Mouse (Mus musculus): ENCODE data around the gene Sae1. TPM values are rescaled to one million over a fixed set of nuclear protein-coding genes. Genes with fewer than 3 reads are reported as not detected.

Gene Sae1
- polyA plus RNA-seq, 1 experiment from 2014 or later, result 434 TPM

DNA sequence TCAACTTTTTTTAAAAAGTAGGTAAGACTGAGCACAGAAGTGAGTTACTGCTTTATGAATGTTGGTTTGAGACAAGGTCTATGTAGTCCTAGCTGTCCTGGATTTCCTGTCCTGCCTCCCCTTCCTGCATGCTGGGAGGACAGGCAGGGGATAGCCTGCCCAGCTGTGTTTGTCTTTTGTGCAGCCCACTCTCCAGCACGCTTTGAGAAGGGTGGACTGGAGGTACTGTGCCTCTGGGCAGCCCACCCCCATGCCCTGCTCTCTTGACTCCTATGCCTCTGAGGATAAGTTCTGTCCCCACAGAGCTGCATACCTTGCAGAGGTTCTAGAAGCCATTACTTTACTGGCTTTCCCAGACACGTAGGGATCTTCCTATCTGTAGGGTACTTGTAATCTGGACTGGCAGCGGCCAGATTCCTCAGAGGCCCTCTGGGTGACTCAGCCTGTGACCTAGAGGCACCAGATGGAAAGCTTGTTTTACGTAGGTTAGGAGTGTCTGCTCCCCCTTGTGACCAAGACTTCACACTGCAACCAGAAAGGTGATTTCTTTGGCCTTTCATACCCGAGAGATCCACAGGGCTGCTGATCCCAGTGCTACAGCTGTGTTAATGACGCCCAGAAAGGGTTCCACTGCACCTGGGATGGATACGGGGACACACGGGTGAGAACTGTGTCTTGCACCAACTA is 61.5 kb downstream of the Sae1 start:
- Histone ChIP-seq H3K9ac (ENCODE audit: low read length) (no peak overlapping the region), H3K36me3 (ENCODE audit: control insufficient read depth, insufficient read depth, low read length) (peaks cover 21% of the 10 kb centered on the region), H3K4me2 (ENCODE audit: low read depth, severe bottlenecking) (no peak overlapping the region), H3K9me3 (ENCODE audit: control insufficient read depth, low read length) (no peaks in the 10 kb centered on the region), H3K27ac (replicated peaks; ENCODE audit: low read depth, low read length) (no peak overlapping the region), H3K27me3 (ENCODE audit: control insufficient read depth, insufficient read depth, low read length) (no peaks in the 10 kb centered on the region), H3K4me3 (ENCODE audit: low read depth, low read length) (no peak overlapping the region), H3K4me1 (ENCODE audit: control insufficient read depth, insufficient read depth, low read length) (0 out of 2 replicates have a peak, but pooled peaks cover 3% of the 10 kb centered on the region)
- WGBS, result 31% methylated on average over 8 of the region's 8 CpGs
- peak; percentile 72 for DNase-seq (ENCODE audit: low spot score)
- ATAC-seq (ENCODE audit: insufficient number of reproducible peaks, low FRiP score, low TSS enrichment, low read depth), result peak; percentile 31; the same call in 1 of the 2 replicates

DNA sequence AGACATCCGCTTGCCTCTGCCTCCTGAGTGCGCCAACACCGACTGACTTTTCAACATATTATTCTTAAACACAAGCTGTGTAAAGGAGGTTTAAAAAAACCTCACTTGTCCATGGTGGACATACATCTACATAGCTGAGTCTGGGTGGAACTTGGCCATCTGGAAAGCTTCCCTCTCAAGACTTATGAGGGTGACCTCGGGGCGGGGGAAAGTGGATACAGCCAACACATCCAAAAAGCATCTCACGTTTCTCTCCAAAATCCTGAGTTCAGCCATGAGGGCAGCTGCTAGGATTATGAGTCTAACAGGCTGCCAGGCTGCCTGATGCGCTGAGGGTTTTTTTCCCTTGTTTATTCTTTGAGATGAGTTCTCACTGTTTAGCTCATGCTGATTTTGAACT is 62.9 kb downstream of the Sae1 start:
- Histone ChIP-seq H3K9ac (ENCODE audit: low read length) (no peak overlapping the region), H3K27me3 (ENCODE audit: control insufficient read depth, insufficient read depth, low read length) (no peaks in the 10 kb centered on the region), H3K4me3 (ENCODE audit: low read depth, low read length) (no peak overlapping the region), H3K9me3 (ENCODE audit: control insufficient read depth, low read length) (no peaks in the 10 kb centered on the region), H3K36me3 (ENCODE audit: control insufficient read depth, insufficient read depth, low read length) (peaks cover 13% of the 10 kb centered on the region), H3K4me2 (ENCODE audit: low read depth, severe bottlenecking) (no peak overlapping the region), H3K4me1 (ENCODE audit: control insufficient read depth, insufficient read depth, low read length) (0 out of 2 replicates have a peak, but pooled peaks cover 3% of the 10 kb centered on the region), H3K27ac (replicated peaks; ENCODE audit: low read depth, low read length) (no peak overlapping the region)
- ATAC-seq (ENCODE audit: insufficient number of reproducible peaks, low FRiP score, low TSS enrichment, low read depth) (no peak), DNase-seq (ENCODE audit: low spot score) (no peak)
- WGBS, result 89% methylated on average over 7 of the region's 7 CpGs

DNA sequence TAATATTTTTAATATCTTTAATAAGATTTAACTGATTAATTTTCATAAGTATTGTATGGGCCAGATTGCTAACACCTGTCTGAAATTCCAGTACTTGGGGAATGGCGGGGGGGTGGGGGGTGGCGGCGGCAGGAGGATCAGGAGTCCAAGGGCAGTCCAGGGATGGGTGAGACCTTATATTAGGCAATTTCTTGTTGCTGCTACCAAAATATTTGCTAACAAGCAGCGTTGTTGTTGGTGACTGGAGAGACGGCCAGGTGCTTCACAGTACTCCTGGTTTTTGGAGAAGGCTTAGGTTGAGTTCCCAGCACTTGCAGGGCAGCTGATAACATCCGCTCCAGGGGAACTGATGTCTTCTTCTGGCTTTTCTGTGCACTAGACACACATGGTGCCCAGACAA is 67.1 kb downstream of the Sae1 start:
- H3K36me3 ChIP-seq (ENCODE audit: control insufficient read depth, insufficient read depth, low read length), result no peaks in the 10 kb centered on the region
- H3K9ac ChIP-seq (ENCODE audit: low read length), result no peak overlapping the region
- 88% methylated on average over 6 of the region's 6 CpGs for WGBS

DNA sequence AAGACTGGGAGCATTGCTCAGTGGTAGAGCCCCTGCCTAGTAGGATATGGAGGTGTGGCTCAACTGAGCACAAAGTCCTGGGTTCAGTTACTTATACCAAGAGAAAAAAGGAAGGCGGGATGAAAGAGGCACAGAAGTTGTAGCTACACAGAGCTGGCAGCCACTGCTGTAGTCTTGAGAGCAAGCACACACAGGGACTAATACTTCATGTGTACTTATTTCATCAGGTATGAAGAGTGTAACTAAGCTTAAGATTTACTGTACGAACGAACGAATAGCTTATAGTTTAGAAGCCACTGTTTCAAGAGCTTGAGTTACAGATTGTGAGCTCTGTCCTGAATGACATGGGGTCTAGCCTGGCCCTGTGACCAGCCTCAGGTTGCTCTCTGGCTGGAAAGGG is 68.4 kb downstream of the Sae1 start:
- no peak for ATAC-seq (ENCODE audit: insufficient number of reproducible peaks, low FRiP score, low TSS enrichment, low read depth)
- no peak overlapping the region for H3K4me2 ChIP-seq (ENCODE audit: low read depth, severe bottlenecking)
- 91% methylated on average over 4 of the region's 4 CpGs for WGBS

More for the DNA sequence above, 67.1 kb downstream of the Sae1 start:
- Histone ChIP-seq H3K4me2 (ENCODE audit: low read depth, severe bottlenecking) (no peak overlapping the region), H3K4me3 (ENCODE audit: low read depth, low read length) (no peak overlapping the region), H3K27me3 (ENCODE audit: control insufficient read depth, insufficient read depth, low read length) (no peaks in the 10 kb centered on the region), H3K27ac (replicated peaks; ENCODE audit: low read depth, low read length) (no peak overlapping the region), H3K4me1 (ENCODE audit: control insufficient read depth, insufficient read depth, low read length) (no peaks in the 10 kb centered on the region), H3K9me3 (ENCODE audit: control insufficient read depth, low read length) (no peaks in the 10 kb centered on the region)
- no peak for ATAC-seq (ENCODE audit: insufficient number of reproducible peaks, low FRiP score, low TSS enrichment, low read depth)
- DNase-seq (ENCODE audit: low spot score), result no peak

DNA sequence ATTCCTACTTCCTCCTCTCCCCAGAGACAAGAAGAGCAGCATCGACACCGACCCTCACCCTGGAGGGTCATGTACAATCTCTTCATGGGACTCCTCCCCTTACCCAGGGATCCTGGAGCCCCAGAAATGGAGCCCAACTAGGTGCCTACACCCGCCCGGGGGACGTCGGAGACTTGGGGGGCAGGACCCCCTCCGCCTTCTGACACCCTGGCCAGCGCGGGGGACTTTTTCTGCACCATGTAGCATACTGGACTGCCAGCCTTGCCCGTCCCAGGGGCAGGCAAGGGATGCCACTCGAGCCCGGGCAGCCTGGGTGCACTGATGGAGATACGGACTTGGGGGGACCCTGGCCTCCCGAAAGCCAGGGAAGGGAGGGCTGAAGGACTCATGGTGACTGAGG is 70.5 kb downstream of the Sae1 start:
- Histone ChIP-seq H3K9ac (ENCODE audit: low read length) (no peak overlapping the region), H3K4me1 (ENCODE audit: control insufficient read depth, insufficient read depth, low read length) (peaks cover 16% of the 10 kb centered on the region), H3K27ac (replicated peaks; ENCODE audit: low read depth, low read length) (no peak overlapping the region), H3K9me3 (ENCODE audit: control insufficient read depth, low read length) (no peaks in the 10 kb centered on the region; the same call in 1 of the 2 replicates), H3K27me3 (ENCODE audit: control insufficient read depth, insufficient read depth, low read length) (no peaks in the 10 kb centered on the region), H3K4me2 (ENCODE audit: low read depth, severe bottlenecking) (no peak overlapping the region), H3K4me3 (ENCODE audit: low read depth, low read length) (no peak overlapping the region), H3K36me3 (ENCODE audit: control insufficient read depth, insufficient read depth, low read length) (no peaks in the 10 kb centered on the region)
- WGBS, result 80% methylated on average over 14 of the region's 14 CpGs
- DNase-seq (ENCODE audit: low spot score) (no peak), ATAC-seq (ENCODE audit: insufficient number of reproducible peaks, low FRiP score, low TSS enrichment, low read depth) (no peak)

More for the DNA sequence above, 68.4 kb downstream of the Sae1 start:
- no peak overlapping the region for H3K9ac ChIP-seq (ENCODE audit: low read length)
- no peak for DNase-seq (ENCODE audit: low spot score)
- H3K27ac ChIP-seq (replicated peaks; ENCODE audit: low read depth, low read length), result no peak overlapping the region
- 0 out of 2 replicates have a peak, but pooled peaks cover 2% of the 10 kb centered on the region for H3K4me1 ChIP-seq (ENCODE audit: control insufficient read depth, insufficient read depth, low read length)
- H3K36me3 ChIP-seq (ENCODE audit: control insufficient read depth, insufficient read depth, low read length), result no peaks in the 10 kb centered on the region
- H3K9me3 ChIP-seq (ENCODE audit: control insufficient read depth, low read length), result no peaks in the 10 kb centered on the region
- H3K27me3 ChIP-seq (ENCODE audit: control insufficient read depth, insufficient read depth, low read length), result no peaks in the 10 kb centered on the region
- H3K4me3 ChIP-seq (ENCODE audit: low read depth, low read length), result no peak overlapping the region

DNA sequence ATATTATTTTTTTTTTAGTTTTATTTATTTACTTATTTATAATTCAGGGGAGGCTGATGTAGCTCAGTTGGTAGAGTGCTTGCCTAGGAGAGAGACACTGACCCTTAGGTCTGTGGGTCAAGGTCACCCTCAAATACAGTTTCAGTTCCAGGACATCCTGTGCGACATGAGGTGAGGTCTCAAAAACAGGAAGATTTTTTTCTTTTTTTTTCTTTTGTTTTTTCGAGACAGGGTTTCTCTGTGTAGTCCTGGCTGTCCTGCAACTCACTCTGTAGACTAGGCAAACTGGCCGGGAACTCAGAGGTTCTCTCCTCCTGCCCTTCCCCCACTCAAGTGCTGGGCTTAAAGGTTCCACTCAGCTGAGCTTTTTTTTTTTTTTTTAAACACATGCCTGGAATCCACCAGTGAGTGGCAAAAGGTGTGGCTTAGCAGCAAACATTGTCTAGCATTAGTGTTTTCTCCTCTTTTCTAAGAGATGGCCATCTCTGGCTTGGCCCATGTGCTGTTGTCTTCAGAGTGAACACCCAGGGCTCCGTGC is 72.3 kb downstream of the Sae1 start:
- H3K9ac ChIP-seq (ENCODE audit: low read length), result no peak overlapping the region
- peaks cover 25% of the 10 kb centered on the region for H3K4me1 ChIP-seq (ENCODE audit: control insufficient read depth, insufficient read depth, low read length)
- H3K9me3 ChIP-seq (ENCODE audit: control insufficient read depth, low read length), result no peaks in the 10 kb centered on the region; the same call in 1 of the 2 replicates
- H3K4me3 ChIP-seq (ENCODE audit: low read depth, low read length), result no peak overlapping the region
- ATAC-seq (ENCODE audit: insufficient number of reproducible peaks, low FRiP score, low TSS enrichment, low read depth), result no peak
- H3K27me3 ChIP-seq (ENCODE audit: control insufficient read depth, insufficient read depth, low read length), result no peaks in the 10 kb centered on the region
- H3K36me3 ChIP-seq (ENCODE audit: control insufficient read depth, insufficient read depth, low read length), result no peaks in the 10 kb centered on the region
- H3K4me2 ChIP-seq (ENCODE audit: low read depth, severe bottlenecking), result no peak overlapping the region
- DNase-seq (ENCODE audit: low spot score), result no peak
- WGBS, result 67% methylated on average over 4 of the region's 4 CpGs
- H3K27ac ChIP-seq (replicated peaks; ENCODE audit: low read depth, low read length), result no peak overlapping the region

DNA sequence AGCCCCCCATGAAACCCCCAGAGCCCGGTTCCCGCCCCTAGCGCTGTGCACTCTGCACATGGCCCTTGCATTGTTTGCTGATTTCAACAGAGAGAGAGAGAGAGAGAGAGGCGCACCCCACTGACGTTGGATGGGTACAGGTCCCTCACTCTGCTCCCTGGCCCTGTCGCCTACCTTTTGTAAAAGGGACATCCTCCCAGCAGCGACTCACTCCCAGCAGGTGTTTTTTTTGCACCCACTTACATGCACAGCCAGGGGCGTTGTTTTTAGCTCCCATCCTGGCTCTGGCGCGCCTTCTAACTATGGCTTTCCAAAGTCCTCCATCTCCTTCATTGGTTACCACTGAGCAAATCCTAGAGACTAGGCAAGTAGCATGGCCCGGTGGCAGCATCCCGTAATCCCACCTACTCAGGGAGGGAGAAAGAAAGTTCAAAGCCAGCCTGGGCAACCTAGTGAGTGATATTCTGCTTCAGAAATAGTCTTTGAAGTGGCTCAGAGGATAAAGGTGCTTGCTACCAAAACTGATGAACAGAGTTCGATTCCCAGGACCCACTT is 73.3 kb downstream of the Sae1 start:
- DNase-seq (ENCODE audit: low spot score), result no peak
- H3K27ac ChIP-seq (replicated peaks; ENCODE audit: low read depth, low read length), result peak overlapping the region; percentile 67; the same call in 1 of the 2 replicates
- peak overlapping the region; percentile 69 for H3K4me3 ChIP-seq (ENCODE audit: low read depth, low read length)
- H3K9me3 ChIP-seq (ENCODE audit: control insufficient read depth, low read length), result no peaks in the 10 kb centered on the region; the same call in 1 of the 2 replicates
- ATAC-seq (ENCODE audit: insufficient number of reproducible peaks, low FRiP score, low TSS enrichment, low read depth), result peak; percentile 2; the same call in 1 of the 2 replicates
- no peaks in the 10 kb centered on the region for H3K27me3 ChIP-seq (ENCODE audit: control insufficient read depth, insufficient read depth, low read length)
- peaks cover 29% of the 10 kb centered on the region for H3K4me1 ChIP-seq (ENCODE audit: control insufficient read depth, insufficient read depth, low read length)
- H3K4me2 ChIP-seq (ENCODE audit: low read depth, severe bottlenecking), result peak overlapping the region; percentile 98
- H3K36me3 ChIP-seq (ENCODE audit: control insufficient read depth, insufficient read depth, low read length), result no peaks in the 10 kb centered on the region
- 9% methylated on average over 13 of the region's 13 CpGs for WGBS
- H3K9ac ChIP-seq (ENCODE audit: low read length), result peak overlapping the region; percentile 63

DNA sequence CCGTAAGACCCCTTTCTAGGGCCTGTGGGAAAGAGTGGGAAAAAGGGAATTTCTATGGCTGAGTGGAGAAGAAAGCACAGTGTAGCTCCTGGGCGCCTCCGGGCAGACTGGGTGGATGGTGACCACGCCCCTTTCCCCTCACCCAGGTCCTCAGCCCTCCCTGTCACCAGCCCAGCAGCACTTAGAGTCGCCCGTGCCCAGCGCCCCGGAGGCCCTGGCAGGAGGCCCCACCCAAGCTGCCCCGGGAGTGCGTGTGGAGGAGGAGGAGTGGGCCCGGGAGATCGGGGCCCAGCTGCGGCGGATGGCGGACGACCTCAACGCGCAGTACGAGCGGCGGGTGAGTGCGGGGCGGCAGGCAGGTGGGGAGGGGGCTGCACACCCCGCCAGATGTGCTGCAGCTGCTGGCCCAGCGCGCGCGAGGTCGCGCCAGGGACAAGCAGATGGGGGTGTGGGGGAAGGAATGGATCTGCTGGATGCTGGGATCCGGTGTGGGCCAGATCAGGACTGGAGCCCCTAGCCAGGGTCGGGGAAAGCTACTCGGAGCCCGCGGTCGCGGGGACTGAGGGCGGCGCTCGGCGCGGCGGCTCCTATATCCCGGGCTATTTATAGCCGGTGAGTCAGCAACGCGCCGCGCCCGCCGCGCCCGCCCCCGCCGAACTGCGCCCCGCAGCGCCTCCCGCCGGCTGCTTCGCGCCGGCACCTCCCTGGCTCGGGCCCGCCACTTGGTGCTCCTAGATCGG is 74.0 kb downstream of the Sae1 start:
- under 1% methylated on average over 65 of the region's 66 CpGs for WGBS
- H3K4me3 ChIP-seq (ENCODE audit: low read depth, low read length), result peak overlapping the region; percentile 69
- DNase-seq (ENCODE audit: low spot score), result peak; percentile 83

More for the DNA sequence above, 74.0 kb downstream of the Sae1 start:
- H3K4me2 ChIP-seq (ENCODE audit: low read depth, severe bottlenecking), result peak overlapping the region; percentile 98
- no peaks in the 10 kb centered on the region for H3K27me3 ChIP-seq (ENCODE audit: control insufficient read depth, insufficient read depth, low read length)
- peak overlapping the region; percentile 63 for H3K9ac ChIP-seq (ENCODE audit: low read length)
- H3K9me3 ChIP-seq (ENCODE audit: control insufficient read depth, low read length), result no peaks in the 10 kb centered on the region; the same call in 1 of the 2 replicates
- no peaks in the 10 kb centered on the region for H3K36me3 ChIP-seq (ENCODE audit: control insufficient read depth, insufficient read depth, low read length)
- peak; percentile 61 for ATAC-seq (ENCODE audit: insufficient number of reproducible peaks, low FRiP score, low TSS enrichment, low read depth)
- H3K27ac ChIP-seq (replicated peaks; ENCODE audit: low read depth, low read length), result peak overlapping the region; percentile 67
- peaks cover 34% of the 10 kb centered on the region for H3K4me1 ChIP-seq (ENCODE audit: control insufficient read depth, insufficient read depth, low read length)

All from limb, embryonic 11.5 days (tissue).